Mouse (Mus musculus): Measurements from ENCODE around the gene Ikzf1. TPM values are rescaled to one million over a fixed set of nuclear protein-coding genes. Genes with fewer than 3 reads are reported as not detected.

The Ikzf1 gene
- polyA plus RNA-seq, 1 experiment from 2014 or later, result 0.63 TPM

DNA sequence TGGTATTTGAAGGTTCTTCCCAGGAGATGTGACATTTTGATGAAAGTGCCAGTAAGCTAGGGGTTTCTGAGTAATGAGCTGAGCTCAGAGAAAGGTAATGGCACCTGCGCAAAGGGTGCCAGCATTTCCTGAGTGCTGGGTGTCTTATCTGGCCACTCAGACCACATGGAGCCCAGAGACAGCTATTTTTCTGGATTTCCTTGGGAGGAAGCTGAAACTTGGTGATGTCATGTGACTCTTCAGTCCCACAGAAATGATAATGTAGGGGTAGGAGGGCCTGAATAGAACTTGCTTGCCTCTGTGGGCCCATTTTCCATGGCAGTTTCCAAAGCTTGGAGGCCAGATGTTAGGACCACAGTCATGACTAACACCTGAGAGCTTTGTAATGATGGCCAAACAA lies 46.9 kb downstream of the Ikzf1 start:
- no peak for ATAC-seq
- WGBS, result 93% methylated on average over 1 of the region's 1 CpGs
- Histone ChIP-seq H3K9me3 (replicated peaks) (no peaks in the 10 kb centered on the region), H3K4me2 (no peak overlapping the region), H3K36me3 (ENCODE audit: poor library complexity, severe bottlenecking) (no peaks in the 10 kb centered on the region), H3K4me1 (no peaks in the 10 kb centered on the region), H3K27ac (no peak overlapping the region), H3K27me3 (no peaks in the 10 kb centered on the region), H3K4me3 (no peak overlapping the region), H3K9ac (no peak overlapping the region)

DNA sequence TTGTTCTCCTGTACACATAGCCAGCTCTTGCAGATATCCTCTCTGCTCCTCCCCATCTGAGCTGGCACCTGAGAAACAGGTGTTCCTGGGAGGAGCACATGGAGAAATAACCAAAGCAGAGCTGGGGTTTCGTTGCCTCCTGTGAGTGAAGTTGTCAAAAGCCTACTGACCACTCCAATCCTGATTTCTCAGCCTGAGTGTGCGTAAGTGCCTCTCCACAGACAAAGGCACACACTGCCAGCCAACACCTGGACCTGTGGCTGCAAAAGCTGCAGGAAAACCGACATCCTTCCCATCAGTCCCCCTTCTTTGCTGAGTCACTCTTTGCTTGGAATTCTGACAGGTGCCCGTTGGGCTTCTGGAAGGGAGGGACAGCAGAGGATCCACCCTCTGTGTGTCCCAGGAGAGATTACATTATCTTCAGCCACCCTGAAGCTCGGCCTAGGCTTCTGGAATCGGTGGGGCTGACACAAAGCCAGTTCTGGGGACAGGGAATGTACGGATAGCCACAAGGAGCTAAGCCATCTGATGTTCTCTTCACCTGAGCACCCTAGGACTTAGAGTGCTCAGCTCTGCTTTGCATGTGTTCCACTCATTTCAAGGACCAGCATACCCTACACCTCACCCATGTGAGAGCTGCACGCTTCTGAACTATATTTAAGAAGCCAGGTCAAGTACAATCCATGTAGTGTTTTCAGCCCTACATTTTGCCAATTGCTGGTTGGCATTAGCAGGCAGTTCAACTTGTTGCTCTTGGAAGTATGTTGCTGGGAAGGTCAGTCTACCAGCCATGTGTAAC lies 48.4 kb downstream of the Ikzf1 start:
- Histone ChIP-seq H3K27ac (no peak overlapping the region), H3K4me2 (no peak overlapping the region), H3K27me3 (no peaks in the 10 kb centered on the region), H3K36me3 (ENCODE audit: poor library complexity, severe bottlenecking) (no peaks in the 10 kb centered on the region), H3K4me1 (no peaks in the 10 kb centered on the region), H3K9ac (no peak overlapping the region), H3K4me3 (no peak overlapping the region), H3K9me3 (replicated peaks) (no peaks in the 10 kb centered on the region)
- WGBS, result 77% methylated on average over 8 of the region's 8 CpGs
- ATAC-seq, result no peak

DNA sequence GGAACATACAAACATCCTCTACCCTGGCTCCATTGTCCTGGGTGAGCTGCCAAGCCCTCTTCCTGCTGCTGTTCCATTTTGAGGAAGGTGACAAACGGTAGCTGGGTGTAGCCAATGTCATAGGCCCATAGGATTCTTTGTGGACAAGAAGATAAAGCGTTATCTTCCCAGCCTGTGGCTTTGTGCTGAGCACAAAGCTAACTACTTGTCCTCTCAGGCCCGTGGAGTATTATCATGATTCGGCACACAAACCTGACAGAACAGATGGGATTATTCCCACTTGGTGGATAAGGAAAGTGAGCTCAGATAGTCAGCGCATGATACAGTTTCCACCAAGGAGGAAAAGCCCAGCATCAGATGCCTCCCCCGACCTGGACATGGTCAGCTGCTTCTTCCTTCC lies 50.4 kb downstream of the Ikzf1 start:
- Histone ChIP-seq H3K27ac (no peak overlapping the region), H3K4me1 (no peaks in the 10 kb centered on the region), H3K4me3 (no peak overlapping the region), H3K4me2 (no peak overlapping the region), H3K36me3 (ENCODE audit: poor library complexity, severe bottlenecking) (no peaks in the 10 kb centered on the region), H3K9ac (no peak overlapping the region), H3K9me3 (replicated peaks) (no peaks in the 10 kb centered on the region), H3K27me3 (no peaks in the 10 kb centered on the region)
- WGBS, result 90% methylated on average over 6 of the region's 6 CpGs
- no peak for ATAC-seq

DNA sequence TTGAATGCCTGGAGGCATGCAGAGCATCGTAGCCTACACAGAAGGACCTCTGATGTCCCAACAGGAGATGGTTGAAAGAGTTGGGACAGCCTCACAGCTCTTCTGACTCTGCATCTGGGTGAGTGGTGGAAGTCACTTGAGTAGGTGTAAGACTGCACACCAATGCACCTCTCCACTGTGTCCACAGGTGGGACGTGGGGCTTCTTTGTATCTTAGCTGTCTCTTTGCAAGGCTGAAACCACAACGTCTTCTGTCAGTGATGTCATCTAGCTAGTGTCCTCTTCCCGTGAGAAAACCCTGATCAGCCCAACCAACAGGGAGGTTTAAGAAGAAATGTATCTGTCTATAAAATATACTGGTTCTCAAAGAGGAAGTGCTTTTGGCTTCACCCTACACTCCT lies 52.1 kb downstream of the Ikzf1 start:
- no peaks in the 10 kb centered on the region for H3K27me3 ChIP-seq
- no peaks in the 10 kb centered on the region for H3K36me3 ChIP-seq (ENCODE audit: poor library complexity, severe bottlenecking)
- 85% methylated on average over 4 of the region's 4 CpGs for WGBS
- no peak for ATAC-seq
- H3K9me3 ChIP-seq (replicated peaks), result no peaks in the 10 kb centered on the region
- no peaks in the 10 kb centered on the region for H3K4me1 ChIP-seq
- H3K9ac ChIP-seq, result no peak overlapping the region
- H3K27ac ChIP-seq, result no peak overlapping the region
- H3K4me3 ChIP-seq, result no peak overlapping the region
- no peak overlapping the region for H3K4me2 ChIP-seq

DNA sequence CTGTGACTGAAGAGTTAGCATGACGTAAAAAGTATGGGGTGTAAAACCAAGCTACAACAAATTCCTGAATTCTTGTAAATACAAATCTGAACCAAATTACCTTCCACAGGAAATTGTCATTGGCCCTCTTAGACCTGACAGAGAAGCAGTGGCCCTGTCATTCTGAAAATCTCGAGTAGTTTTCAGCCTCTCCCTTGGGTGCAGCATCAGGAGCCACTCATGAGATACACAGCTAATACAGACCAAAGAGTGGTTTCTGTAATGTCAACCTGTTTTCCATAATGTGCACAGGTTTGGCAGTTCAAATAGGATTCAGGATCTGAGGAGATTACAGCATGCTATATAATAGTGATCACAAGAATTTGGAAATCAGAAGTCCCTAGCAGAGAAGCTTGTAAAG lies 52.8 kb downstream of the Ikzf1 start:
- Histone ChIP-seq H3K4me2 (no peak overlapping the region), H3K9ac (no peak overlapping the region), H3K27me3 (no peaks in the 10 kb centered on the region), H3K36me3 (ENCODE audit: poor library complexity, severe bottlenecking) (no peaks in the 10 kb centered on the region), H3K9me3 (replicated peaks) (no peaks in the 10 kb centered on the region), H3K27ac (no peak overlapping the region), H3K4me1 (no peaks in the 10 kb centered on the region), H3K4me3 (no peak overlapping the region)
- WGBS, result 73% methylated on average over 2 of the region's 2 CpGs
- no peak for ATAC-seq

DNA sequence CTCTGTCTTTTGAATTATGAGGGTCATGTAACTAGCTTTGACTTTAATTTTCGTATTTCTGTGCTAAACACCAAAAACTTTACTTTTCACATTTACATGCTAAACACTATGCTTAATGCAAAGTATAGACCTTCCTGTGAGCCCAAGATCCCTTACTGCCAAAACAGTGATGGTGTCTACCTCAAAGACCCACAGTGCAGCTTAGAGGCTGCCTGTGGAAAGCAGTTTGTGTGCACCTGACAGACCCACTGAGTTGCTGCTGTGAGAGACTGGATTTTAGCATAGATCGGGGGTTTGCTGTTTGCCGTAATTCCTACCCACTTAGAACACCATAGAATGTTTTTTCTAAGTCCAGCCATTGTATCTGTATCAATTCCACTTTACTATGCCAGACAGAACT lies 54.3 kb downstream of the Ikzf1 start:
- no peaks in the 10 kb centered on the region for H3K27me3 ChIP-seq
- no peaks in the 10 kb centered on the region for H3K4me1 ChIP-seq
- no peak for ATAC-seq
- no peaks in the 10 kb centered on the region for H3K9me3 ChIP-seq (replicated peaks)
- no peak overlapping the region for H3K4me3 ChIP-seq
- H3K36me3 ChIP-seq (ENCODE audit: poor library complexity, severe bottlenecking), result no peaks in the 10 kb centered on the region
- H3K4me2 ChIP-seq, result no peak overlapping the region
- no peak overlapping the region for H3K27ac ChIP-seq
- 85% methylated on average over 3 of the region's 3 CpGs for whole genome bisulfite sequencing
- no peak overlapping the region for H3K9ac ChIP-seq

DNA sequence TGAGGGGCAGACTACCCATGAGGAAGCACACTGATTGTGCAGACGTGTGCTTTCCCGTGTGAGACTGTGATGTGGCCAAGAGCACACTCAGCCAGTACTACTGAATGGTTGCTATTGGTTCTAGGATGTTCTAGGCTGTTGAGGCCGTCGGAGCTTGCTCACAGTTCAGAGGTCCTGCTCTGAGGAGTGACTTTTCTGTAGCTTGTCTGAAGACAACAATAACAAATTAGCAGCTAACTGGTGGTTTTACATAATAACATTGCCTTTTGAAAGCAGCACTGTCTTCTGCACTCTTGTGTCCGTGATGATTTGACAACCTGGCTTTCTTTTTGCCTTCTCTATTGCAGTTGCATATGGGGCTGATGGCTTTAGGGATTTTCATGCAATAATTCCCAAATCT lies 55.8 kb downstream of the Ikzf1 start:
- H3K27me3 ChIP-seq, result no peaks in the 10 kb centered on the region
- WGBS, result 79% methylated on average over 5 of the region's 5 CpGs
- H3K4me3 ChIP-seq, result no peak overlapping the region
- no peaks in the 10 kb centered on the region for H3K4me1 ChIP-seq
- H3K9me3 ChIP-seq (replicated peaks), result no peaks in the 10 kb centered on the region
- H3K27ac ChIP-seq, result no peak overlapping the region
- H3K36me3 ChIP-seq (ENCODE audit: poor library complexity, severe bottlenecking), result no peaks in the 10 kb centered on the region
- no peak for ATAC-seq
- H3K4me2 ChIP-seq, result no peak overlapping the region
- H3K9ac ChIP-seq, result no peak overlapping the region

DNA sequence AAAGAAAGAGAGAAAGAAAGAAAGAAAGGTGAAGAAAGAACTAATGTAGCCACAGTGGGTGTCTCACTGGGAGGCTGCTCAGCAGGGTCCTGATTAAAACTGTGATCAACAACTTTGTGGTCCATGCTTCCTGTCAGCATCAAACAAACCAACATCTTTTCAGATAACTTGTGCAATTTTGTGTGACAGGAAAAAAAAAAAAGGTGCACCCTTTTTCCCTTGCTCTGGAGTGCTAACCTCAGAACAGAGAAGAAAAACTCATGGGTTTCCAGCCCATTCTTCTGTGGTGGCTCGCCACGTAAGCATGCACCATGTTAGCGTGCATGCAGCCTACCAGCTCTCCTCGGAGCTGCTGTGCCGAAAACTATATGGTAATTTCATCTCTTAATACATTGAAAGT lies 56.8 kb downstream of the Ikzf1 start:
- no peak overlapping the region for H3K27ac ChIP-seq
- H3K9ac ChIP-seq, result no peak overlapping the region
- 88% methylated on average over 5 of the region's 5 CpGs for WGBS
- H3K36me3 ChIP-seq (ENCODE audit: poor library complexity, severe bottlenecking), result no peaks in the 10 kb centered on the region
- no peak overlapping the region for H3K4me3 ChIP-seq
- no peak for ATAC-seq
- no peaks in the 10 kb centered on the region for H3K9me3 ChIP-seq (replicated peaks)
- no peaks in the 10 kb centered on the region for H3K4me1 ChIP-seq
- H3K4me2 ChIP-seq, result no peak overlapping the region
- no peaks in the 10 kb centered on the region for H3K27me3 ChIP-seq

DNA sequence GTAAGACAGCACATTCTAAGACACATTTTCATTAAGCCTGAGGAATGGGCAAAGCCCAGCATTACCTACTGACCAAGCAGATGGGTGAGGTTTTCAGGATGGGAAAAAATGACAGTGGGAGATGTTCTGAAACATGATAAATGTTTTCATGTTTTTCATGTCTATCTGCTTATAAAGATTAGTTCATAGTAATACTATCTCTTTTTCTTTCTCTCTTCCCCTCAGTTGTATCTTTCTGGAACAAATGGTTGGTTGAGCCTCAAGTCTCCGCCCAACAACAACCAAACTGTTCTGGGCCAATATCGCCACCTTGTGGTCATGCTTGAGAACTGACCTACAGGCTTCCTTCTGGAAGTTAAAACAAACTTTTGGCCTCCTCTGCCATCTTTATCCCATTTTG lies 57.8 kb downstream of the Ikzf1 start:
- H3K27me3 ChIP-seq, result no peaks in the 10 kb centered on the region
- no peak overlapping the region for H3K4me3 ChIP-seq
- no peak overlapping the region for H3K9ac ChIP-seq
- no peaks in the 10 kb centered on the region for H3K9me3 ChIP-seq (replicated peaks)
- ATAC-seq, result no peak
- no peak overlapping the region for H3K4me2 ChIP-seq
- no peaks in the 10 kb centered on the region for H3K36me3 ChIP-seq (ENCODE audit: poor library complexity, severe bottlenecking)
- 39% methylated on average over 2 of the region's 2 CpGs for WGBS
- H3K4me1 ChIP-seq, result no peaks in the 10 kb centered on the region
- H3K27ac ChIP-seq, result no peak overlapping the region

DNA sequence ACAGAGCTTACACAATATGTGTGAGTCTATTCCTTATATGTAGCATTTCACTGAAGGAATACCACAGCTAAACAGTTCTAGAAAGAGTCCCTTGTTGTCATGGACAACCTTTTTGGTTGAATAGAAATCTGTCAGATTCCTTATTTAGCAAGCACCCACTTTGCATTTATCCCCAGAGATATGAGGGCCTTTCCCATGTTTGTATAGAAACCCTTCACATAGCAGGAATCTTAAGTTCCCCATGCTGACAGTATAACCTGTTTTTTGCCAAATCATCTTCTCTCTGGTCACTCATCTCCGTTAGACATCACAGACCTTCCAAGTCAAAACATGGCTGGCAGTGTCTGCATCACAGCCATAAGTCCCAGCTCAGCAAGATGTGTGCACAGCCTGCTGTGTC lies 59.4 kb downstream of the Ikzf1 start:
- WGBS, result 50% methylated on average over 1 of the region's 1 CpGs
- Histone ChIP-seq H3K9ac (no peak overlapping the region), H3K4me3 (no peak overlapping the region), H3K4me1 (no peaks in the 10 kb centered on the region), H3K27me3 (no peaks in the 10 kb centered on the region), H3K4me2 (no peak overlapping the region), H3K9me3 (replicated peaks) (no peaks in the 10 kb centered on the region), H3K36me3 (ENCODE audit: poor library complexity, severe bottlenecking) (no peaks in the 10 kb centered on the region), H3K27ac (no peak overlapping the region)
- no peak for ATAC-seq

DNA sequence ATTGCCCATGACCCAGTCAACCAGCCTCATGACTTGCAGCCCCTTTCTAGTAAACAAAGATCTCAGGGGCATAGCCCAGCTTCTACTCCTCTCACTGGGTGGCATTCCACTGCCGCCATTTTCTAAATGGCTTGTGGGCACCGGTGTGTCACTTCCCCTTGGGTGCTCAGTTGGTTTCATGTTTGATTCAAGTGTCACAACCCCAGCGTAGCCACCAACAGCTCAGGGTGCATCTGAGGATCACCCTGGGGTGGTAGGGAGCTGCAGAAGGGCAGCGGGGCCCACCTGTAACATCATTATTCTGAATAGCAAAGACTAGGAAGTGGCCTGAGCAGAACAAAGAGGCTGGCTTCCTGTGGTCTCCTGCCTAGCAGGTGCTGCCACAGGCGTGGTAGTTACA lies 66.3 kb downstream of the Ikzf1 start:
- H3K36me3 ChIP-seq (ENCODE audit: poor library complexity, severe bottlenecking), result no peaks in the 10 kb centered on the region
- no peaks in the 10 kb centered on the region for H3K9me3 ChIP-seq (replicated peaks)
- H3K27ac ChIP-seq, result no peak overlapping the region
- no peaks in the 10 kb centered on the region for H3K27me3 ChIP-seq
- no peak overlapping the region for H3K4me3 ChIP-seq
- no peak overlapping the region for H3K4me2 ChIP-seq
- H3K9ac ChIP-seq, result no peak overlapping the region
- 89% methylated on average over 5 of the region's 5 CpGs for WGBS
- ATAC-seq, result no peak
- 0 out of 2 replicates have a peak, but pooled peaks cover 4% of the 10 kb centered on the region for H3K4me1 ChIP-seq

DNA sequence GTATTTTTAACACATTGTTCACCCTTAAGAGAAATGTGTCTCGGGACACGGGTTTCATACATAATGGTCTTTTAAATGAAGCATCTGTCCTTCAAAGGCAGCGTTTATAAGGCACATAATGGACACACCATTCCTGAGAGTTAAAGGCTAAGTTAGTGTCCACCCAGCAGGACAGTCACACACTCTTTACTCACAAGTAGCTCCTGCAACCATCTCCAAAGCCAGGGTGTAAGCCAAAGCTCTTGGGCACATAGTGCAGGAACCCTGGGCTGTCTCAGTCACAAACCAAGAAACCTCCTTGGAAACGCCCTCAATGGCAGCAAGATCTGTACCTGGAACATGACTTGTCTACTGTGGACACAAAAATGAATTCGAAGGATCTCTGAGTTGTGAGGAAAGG lies 68.1 kb downstream of the Ikzf1 start:
- no peaks in the 10 kb centered on the region for H3K9me3 ChIP-seq (replicated peaks)
- H3K4me2 ChIP-seq, result no peak overlapping the region
- ATAC-seq, result no peak
- no peak overlapping the region for H3K27ac ChIP-seq
- no peaks in the 10 kb centered on the region for H3K36me3 ChIP-seq (ENCODE audit: poor library complexity, severe bottlenecking)
- no peak overlapping the region for H3K9ac ChIP-seq
- H3K4me3 ChIP-seq, result no peak overlapping the region
- no peaks in the 10 kb centered on the region for H3K27me3 ChIP-seq
- WGBS, result 81% methylated on average over 5 of the region's 5 CpGs
- H3K4me1 ChIP-seq, result 0 out of 2 replicates have a peak, but pooled peaks cover 4% of the 10 kb centered on the region

DNA sequence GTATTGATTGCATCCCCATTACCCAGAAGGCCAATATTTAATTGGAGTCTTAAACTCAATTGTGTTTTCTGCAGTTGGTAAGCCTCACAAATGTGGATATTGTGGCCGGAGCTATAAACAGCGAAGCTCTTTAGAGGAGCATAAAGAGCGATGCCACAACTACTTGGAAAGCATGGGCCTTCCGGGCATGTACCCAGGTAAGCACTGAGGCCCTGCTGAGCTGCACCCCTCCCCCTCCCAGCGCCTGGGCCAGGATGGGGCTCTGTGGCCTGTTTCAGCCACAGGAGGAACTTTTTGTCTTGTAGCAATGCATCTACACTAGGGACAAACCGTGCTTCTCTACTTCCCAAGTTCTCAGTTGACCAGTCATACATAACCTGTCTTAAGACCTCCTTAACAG lies 73.3 kb downstream of the Ikzf1 start:
- Histone ChIP-seq H3K9ac (no peak overlapping the region), H3K27me3 (no peaks in the 10 kb centered on the region), H3K27ac (no peak overlapping the region), H3K4me1 (0 out of 2 replicates have a peak, but pooled peaks cover 4% of the 10 kb centered on the region), H3K9me3 (replicated peaks) (no peaks in the 10 kb centered on the region), H3K4me2 (no peak overlapping the region), H3K36me3 (ENCODE audit: poor library complexity, severe bottlenecking) (no peaks in the 10 kb centered on the region), H3K4me3 (no peak overlapping the region)
- WGBS, result 76% methylated on average over 6 of the region's 6 CpGs
- no peak for ATAC-seq
